Mouse (Mus musculus) embryo, embryonic 10 days (tissue): Measurements from ENCODE around the gene Atp6v0a1.

Source experiments
- DNase-seq: peaks from one replicate; pipeline ENCODE4 v3.0.0-alpha.2; 2015; ENCODE audit warnings: low spot score

The Atp6v0a1 gene

DNA sequence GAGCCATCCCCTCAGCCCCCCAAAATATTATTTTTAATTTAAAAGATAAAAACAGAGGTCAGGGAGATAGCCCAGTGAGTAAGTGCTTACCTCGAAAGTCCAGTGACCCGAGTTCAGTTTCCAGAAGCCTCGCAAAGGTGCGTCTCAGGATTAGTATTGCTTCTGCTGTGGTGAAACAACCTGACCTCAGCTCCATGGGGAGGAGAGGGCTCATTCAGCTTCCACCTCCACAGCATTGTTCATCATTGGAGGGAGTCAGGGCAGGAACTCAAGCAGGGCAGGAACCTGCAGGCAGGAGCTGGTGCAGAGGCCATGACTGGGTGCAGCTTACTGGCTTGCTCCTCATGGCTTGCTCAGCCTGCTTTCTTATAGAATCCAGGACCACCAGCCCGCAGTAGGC is 51.8 kb downstream of the Atp6v0a1 start:
- DNase-seq: no peak

DNA sequence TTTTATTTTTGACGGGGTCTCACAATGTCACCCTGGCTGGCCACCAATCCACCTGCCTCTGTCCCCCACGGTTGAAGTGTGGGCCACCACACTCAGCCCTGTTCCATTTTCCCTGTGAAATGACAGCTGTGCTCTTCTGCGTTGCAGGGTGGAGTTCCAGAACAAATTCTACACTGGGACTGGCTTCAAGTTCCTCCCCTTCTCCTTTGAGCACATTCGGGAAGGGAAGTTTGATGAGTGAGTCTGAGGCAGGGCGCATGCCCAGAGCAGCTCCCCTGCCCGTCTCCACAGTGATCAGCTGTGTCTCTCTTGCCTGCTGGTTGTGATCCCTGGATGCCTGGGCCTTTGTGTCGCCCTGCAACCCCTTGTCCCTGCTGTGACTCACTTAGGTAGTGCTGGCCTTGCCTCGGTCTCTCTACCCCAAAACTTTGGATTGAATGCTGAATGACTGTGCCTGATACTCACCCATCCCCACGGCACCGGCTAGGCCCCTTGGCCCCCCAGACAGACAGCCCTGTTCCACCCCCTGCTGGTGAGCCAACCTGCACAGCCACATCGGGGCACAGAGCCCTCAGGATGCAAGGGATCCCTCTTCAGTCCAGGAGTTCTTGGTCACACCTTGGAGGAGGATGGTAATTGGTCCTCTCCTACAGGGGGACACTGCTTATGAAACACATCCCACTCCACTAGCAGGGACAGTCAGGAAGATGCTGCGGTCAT is 53.1 kb downstream of the Atp6v0a1 start:
- DNase-seq: no peak

DNA sequence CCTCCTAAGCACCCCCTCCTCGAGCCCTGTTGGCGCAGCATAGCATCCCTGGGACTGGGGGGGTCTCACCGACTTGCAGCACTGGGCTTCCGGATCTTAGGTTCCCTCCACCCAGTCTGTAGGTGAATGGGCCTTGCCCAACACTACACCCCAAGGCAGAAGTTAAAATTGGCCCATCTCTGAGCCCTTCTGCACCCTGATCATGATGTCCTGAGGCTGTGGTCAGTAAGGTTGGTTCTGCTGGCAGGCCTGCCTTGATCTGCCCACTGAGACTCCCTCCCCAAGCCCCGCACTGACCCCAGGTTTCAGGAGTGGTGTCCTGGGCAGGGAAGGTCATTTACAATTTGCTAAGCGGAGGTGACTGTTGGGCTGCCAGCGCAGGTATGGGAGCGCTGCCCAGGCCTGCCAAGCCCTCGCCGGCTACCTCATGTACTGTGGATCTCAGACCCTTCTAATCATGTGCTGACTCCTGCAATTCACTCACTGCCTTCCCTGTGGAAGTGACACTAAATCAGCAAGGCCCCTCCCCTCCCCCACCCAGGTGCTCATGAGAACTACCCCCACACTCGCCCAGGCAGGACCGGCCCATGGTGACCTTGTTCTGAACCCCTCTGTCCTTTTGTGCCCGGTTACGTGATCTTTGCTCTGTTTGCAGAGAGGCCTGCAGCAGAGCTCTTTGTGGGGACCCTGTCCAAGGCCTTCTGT is 53.9 kb downstream of the Atp6v0a1 start:
- no peak for DNase-seq

DNA sequence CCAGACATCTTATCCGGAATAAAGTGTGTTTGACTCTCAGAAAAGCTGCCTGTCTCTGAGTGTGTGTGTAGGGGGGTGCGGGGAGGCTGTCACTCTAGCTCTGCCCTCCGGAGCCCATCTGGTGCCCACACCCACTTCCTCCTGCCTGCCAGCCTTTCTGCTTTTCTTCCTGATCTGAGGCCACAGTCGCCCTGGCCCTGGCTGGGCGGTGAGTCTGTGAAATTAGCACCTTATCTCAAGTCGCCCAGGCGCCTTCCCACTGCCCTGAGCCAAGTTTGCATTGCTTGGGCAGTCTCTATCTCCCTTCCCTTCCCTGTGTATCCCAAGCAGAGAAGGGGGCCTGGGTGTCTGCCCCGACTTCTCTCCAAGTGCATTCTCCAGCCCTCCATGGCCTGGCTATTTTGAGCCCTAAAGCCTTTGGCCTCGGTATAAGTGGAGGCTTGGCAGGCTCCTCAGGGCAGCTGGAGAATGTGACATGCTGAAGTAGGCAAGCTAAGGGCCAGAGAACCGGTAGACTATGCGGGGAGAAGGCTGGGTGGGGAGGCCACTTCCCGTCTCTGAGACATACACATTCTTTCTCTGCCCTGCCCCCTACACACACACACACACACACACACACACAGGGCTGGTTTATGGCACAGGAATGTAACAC is 54.5 kb downstream of the Atp6v0a1 start:
- DNase-seq: peak; percentile 45

DNA sequence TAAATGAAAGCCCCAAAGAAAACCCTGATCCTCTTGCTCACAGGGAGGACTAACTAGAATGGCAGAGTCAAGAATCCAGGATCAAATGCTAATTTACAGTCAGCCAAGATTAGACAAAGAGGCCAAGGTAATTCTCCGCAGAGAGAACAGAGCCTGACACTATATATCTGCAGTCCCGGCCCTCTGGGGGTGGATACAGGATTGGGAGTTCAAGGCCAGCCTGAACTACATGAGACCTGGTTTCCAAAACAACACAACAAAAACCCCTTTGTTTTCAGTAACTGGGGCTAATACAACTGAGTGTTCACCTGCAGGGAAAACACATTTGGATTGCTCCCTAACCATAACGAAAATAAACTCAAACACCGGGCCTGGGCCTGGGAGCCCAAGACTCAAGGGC is 55.2 kb downstream of the Atp6v0a1 start:
- no peak for DNase-seq

DNA sequence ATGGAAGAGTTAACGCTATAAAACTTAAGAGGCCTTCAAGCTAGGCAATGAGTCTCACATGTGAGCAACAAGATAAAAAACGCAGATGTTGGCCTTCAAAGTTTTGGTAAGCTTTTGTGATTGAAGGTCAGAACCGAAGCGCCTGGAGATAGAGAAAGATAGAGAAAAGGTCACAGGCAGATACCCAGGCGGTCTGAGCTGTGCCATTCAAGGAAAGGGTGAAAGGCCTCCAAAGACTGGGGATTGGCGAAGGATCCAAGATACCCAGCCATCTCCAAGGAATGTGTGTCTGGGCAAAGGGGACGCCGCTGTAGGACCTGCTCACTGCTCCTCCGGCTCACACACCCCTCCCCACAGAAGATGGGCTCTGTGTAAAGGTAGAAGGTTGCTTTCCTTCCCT is 55.8 kb downstream of the Atp6v0a1 start:
- no peak for DNase-seq

DNA sequence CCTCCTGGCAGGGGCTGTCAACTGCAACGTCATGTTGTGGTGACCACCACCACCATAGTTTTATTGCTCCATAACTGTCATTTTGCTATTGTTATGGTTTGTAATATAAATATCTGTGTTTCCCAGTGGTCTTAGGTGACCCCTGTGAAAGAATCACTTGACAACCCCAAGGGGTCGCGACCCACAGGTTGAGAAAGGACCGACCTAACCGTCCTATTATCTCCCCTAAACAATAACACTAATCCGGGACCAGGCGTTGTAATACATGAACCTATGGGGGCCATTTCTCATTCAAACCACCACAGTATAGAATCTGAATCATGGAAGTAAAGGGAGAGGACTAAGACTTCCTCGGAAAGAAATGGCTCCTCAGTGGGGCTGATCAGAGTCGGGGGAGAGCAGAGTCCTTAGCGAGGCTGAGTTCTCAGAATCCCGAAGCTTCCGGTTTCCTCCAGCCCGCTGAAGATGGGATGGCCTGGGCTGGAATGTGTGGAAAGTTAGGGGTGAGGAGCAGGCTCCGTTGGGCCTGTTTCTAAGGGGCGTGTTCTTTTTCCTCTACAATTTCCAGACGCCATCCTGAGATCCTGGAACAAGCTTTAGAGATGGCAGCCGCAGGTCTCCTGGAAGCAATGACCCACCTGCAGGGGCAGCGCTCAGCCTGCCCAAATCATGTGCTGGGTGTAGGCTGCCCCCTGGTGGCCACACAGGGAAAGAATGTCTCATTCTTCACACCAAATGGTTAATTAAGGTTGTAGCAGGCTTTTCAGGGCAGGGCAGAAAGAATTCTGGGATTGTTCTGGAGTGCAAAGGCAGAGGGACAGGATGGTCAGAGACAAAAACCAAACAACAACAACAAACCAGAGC is 57.5 kb downstream of the Atp6v0a1 start:
- DNase-seq: peak; percentile 90

DNA sequence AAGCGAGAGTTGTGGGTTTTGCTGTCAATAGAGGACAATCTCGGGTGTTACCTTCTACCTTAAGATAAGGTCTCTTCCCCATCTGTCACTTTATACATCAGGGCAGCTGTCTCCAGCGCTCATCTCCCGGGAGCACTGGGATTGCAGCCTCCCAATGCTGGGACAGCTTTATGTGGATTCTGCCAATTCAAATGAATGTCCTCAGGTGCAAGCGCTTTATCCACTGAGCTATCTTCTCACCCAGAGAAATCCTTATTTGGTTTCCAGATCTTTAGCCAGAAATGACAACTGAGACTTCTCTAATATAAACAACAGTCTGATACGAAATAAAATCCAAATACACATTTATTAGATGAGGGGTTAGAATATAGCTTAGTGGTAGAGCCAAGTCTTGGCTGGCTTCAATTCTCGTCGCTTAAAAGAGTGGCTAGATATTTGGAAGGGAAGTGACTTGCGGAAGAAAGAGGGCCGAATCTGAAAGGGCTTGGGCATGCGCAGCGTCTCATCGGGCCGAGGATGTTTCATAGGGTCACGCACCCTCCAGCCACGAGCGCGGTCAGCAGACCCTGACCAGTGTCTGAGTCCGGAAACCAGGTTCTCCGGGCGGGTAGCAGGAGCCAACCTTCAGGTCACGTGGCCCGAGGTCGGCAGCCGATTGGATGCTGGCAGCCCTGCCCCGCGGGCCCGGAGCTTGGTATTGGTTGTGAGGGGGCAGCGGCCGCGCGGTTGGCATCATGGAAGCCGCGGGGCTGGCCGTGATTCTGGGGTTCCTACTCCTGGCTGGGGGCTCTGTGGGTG is 60.3 kb downstream of the Atp6v0a1 start, which contains the start of gene Naglu:
TSS of gene Naglu (plus strand) at position 622 of the 798 bp plus-strand sequence.
- peak; percentile 97 for DNase-seq

DNA sequence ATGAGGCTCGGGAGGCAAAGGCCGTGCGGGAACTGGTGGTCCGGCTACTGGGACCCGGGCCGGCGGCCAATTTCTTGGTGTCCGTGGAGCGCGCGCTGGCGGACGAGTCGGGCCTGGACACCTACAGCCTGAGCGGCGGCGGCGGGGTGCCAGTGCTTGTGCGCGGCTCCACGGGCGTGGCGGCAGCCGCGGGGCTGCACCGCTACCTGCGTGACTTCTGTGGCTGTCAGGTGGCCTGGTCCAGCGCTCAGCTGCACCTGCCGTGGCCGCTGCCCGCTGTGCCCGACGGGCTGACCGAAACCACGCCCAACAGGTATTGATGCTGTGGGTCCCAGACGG is 60.9 kb downstream of the Atp6v0a1 start:
- no peak for DNase-seq

DNA sequence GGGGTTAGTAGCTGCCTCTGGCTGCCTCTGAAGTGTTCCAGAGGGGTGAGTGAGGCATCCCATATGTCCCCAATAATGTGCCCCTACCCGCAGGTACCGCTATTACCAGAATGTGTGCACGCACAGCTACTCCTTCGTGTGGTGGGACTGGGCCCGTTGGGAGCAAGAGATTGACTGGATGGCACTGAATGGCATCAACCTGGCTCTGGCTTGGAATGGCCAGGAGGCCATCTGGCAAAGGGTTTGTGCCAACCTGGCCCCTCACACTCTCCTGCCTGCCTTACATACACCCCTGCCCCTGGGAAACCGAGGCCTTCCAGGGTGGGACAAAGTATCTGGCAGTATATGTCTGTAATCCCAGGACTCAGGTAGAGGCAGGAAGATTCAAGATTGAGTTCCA is 61.7 kb downstream of the Atp6v0a1 start:
- no peak for DNase-seq

DNA sequence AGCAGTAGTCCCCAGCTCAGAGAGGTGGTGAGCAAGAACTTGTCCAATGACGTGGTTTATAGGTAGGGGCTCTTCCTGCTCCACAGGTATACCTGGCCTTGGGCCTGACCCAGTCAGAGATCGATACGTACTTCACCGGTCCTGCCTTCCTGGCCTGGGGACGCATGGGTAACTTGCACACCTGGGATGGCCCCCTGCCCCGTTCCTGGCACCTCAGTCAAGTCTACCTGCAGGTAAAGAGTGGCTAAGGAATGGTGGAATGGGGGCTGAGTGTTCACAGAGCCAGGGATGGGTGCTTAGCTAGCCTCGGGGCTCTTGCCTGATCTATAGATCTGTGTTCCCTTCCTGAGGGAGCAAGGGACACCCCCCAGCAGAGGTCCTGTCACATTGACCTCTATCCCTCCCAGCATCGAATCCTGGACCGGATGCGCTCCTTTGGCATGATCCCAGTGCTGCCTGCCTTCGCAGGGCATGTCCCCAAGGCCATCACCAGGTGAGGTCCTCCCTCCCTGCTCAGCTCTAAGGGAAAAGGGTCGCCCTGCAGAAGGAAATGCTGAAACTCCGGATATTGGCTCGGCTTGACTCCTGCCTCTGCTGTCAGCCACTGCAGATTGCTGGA is 62.7 kb downstream of the Atp6v0a1 start:
- DNase-seq: no peak

DNA sequence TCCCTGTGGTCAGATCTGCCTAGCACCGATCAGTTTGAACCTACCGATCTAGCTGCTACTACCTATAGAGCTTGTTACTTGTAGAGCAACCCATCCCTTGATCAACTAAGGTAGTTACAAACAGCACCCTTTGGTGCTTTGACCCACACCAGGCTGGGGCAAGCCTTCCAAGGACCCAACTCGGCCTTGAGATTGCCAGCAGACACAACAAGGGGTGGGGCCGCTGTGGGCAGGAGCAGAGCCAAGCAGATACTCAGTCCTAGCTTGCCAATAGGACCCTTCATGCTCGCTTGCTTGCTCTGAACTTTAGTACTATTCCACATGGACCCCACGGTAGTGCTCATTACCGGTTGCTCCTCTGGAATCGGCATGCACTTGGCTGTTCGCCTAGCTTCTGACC is 68.9 kb downstream of the Atp6v0a1 start, which contains the start of gene Hsd17b1:
TSS of gene Hsd17b1 (plus strand) at position 291 of the 400 bp plus-strand sequence.
- DNase-seq: no peak

DNA sequence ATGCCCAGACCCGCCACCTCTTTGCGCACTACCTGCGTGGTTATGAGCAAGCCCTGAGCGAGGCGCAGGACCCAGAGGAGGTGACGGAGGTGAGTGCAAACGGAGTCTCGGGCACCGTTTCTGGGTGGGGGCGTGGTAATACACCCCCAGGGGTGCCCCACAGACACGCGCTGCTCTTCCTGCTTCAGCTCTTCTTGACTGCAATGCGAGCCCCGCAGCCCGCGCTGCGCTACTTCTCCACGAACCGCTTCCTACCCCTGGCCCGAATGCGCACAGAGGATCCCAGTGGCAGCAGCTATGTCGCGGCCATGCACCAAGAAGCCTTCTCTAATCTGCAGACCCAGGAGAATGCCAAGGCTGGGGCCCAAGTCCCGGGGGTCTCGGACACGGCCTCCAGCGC is 70.5 kb downstream of the Atp6v0a1 start:
- no peak for DNase-seq

DNA sequence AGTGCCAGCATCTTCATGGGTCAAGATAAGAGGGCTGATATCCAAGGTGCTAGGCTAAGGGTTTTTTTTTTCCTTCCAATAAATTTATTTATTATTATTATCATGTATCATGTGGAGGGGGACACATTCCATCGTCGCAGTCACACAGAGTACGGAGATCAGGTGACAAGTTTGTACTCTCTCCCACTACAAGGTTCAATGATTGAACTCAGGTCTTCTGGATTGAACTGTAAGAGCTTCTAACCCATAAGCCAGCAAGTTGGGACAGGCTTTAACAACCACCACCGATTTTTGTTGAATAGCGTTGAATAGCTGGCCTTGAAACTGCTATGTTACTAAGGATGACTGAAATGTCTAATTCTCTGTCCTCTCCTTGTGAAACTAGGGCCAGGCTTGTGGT is 71.2 kb downstream of the Atp6v0a1 start:
- no peak for DNase-seq

DNA sequence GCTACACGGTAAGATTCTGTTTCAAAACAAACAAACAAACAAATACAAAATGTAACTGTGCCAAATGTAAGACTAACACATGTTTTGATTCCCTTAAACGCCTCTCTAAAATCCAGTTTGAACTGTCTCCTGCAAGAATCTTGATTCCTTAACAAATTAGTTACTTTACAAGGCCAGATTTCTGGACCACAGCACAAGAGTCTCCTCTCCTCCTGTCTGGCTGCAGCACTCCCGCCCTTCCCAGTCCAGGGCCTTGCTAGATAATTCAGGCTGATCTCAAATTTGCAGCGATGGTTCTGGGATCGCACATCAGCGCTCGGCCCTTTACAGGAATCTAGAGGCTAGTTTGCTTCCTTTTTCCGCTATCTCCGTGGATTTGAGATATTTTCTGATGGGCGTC is 72.4 kb downstream of the Atp6v0a1 start:
- DNase-seq: no peak

DNA sequence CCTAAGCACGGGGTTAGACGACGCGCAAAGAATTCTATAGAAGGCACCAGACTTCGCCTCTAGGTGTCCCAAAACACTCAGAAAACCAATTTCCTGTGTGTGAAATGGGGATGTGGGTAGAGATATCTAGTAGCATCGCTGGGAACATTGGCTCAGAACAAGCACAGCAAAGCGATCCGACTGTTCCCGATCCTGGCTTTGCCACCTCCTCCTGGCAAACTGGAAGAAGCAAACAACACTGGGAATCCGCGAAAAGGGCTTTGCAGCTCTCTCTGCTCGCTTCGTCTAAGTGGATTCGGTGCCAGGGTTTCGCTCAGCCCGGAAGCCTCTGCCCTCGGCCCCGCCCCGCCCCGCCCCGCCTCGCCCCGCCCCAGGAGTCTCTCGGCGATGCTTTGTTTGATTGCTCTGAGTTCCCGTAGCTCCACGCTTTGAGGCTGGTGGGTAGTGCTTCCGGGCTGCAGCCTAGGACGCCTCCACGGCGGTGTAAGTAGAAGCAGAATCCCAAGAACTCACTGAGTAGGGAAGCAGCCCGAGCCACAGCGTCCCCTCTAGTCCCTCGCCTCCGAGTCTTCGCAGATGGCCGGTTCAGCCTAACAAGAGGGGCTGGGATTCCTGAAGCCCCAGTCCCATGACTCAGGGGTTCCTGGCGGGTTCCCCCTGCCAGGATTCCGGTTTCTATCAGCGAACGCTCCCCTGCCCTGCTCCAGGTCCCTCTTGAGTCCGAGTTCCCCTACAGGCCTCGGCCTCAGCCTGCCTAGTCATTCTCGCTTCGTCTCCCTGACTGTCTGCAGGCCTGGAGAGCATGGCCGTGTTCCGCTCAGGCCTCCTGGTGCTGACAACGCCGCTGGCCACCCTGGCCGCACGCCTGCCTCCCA is 73.2 kb downstream of the Atp6v0a1 start, which contains the start of gene Coasy:
TSS of gene Coasy (plus strand) at position 358 of the 875 bp plus-strand sequence.
- peak; percentile 93 for DNase-seq

DNA sequence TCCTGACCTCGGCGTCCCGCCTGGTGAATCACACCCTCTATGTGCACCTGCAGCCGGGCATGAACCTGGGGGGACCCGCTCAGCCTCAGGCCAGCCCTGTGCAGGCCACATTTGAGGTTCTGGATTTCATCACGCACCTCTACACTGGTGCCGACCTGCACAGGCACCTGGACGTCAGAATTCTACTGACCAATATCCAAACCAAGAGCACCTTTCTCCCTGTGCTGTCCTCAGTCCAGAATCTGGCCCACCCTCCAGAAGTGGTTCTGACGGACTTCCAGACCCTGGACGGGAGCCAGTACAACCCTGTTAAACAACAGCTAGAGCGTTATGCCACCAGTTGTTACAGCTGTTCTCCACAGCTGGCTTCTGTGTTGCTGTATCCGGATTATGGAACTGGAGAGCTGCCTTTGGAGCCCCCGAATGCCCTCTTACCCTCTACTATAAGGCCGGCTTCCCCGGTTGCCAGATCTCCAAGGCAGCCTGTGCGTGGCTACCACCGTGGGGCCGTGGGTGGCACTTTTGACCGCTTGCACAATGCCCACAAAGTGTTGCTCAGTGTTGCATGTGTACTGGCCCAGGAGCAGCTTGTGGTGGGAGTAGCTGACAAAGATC is 73.9 kb downstream of the Atp6v0a1 start:
- no peak for DNase-seq

DNA sequence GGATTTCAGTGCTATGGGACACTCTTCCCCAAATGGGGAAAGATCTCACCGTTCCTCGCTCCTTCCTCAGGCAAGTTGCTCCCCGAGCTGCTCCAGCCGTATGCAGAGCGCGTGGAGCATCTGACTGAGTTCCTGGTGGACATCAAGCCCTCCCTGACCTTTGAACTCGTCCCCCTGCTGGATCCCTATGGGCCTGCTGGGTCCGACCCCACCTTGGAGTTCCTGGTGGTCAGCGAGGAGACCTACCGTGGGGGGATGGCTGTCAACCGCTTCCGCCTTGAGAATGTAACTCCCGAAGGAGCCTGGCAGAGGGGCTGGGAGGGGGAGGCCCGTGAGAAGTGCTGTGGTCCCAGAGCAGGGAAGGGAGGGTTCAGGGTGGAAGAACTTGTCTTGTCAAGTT is 75.0 kb downstream of the Atp6v0a1 start:
- no peak for DNase-seq

DNA sequence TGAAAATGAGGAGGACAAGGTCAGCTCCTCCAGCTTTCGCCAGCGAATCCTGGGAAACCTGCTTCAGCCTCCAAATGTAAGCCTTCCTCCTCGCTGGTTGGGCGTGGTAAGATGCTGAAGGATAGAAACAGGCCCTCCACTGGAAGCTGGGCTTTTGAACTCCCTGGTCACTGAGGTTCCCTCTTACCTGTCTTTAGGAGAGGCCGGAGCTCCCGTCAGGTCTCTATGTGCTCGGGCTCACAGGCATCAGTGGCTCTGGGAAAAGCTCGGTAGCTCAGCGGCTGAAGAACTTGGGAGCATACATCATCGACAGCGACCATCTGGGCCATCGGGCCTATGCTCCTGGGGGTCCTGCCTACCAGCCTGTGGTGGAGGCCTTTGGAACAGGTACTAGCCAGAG is 75.6 kb downstream of the Atp6v0a1 start:
- no peak for DNase-seq
